Mouse (Mus musculus): ENCODE data around the gene Gm20388. TPM values are rescaled to one million over a fixed set of nuclear protein-coding genes. Genes with fewer than 3 reads are reported as not detected.

Gene Gm20388
- polyA plus RNA-seq, 1 experiment from 2014 or later, result not detected

DNA sequence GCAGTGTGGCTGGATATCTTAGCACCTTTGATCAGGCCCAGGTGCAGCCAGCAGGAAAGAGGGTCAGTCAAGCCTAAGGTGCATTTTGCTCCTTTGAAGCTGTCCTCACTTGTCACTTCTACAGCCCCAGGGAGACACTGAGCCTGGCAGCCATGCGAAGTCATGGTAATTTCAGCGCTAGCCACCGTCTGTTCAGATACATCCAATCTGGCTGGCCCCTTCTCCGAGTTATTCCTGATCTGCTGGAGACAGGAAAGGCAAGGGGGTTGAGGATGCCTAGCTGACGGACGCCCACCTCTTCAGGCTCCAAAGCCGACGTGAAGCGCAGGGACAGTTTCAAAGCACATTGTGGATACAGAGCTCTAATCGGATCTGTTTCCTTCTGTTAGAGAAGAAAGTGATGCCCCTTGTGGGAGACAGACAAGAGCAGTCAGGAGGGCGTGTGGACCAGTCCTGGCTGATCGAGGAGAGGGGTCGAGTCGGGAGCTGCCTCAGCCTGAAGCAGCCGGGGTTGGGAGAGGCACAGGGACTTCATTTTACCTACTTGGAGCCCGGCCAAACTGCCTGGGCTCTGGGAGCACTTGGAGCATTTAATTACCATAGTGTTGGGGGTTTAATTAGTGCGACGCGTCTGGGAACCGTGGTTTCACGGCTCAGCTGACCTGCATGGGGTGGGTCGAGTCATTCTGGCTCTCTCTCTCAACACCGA lies 2613.2 kb downstream of the Gm20388 start:
- H3K4me2 ChIP-seq (ENCODE audit: low read length), result peak overlapping the region; percentile 54
- no peak for ATAC-seq (ENCODE audit: insufficient number of reproducible peaks, insufficient read depth, low FRiP score, low read depth)
- H3K27me3 ChIP-seq (ENCODE audit: control insufficient read depth, insufficient read depth, low read length), result no peaks in the 10 kb centered on the region
- H3K4me3 ChIP-seq (ENCODE audit: control insufficient read depth in 1 of 2, insufficient read depth in 1 of 2, low read depth in 1 of 2, low read length in 2 of 2), result no peak overlapping the region
- peaks cover 56 to 71% of the 10 kb centered on the region in 2 experiments for H3K4me1 ChIP-seq (ENCODE audit: control insufficient read depth in 2 of 2, insufficient read depth in 2 of 2, low read length in 2 of 2)
- H3K9me3 ChIP-seq (ENCODE audit: control insufficient read depth, low read length), result no peaks in the 10 kb centered on the region
- WGBS, result 15% methylated on average over 23 of the region's 23 CpGs
- peak overlapping the region; percentile 66 for H3K9ac ChIP-seq (ENCODE audit: low read length)
- peak overlapping the region; percentile 80 to 83 for H3K27ac ChIP-seq (replicated peaks in 1 of 2; ENCODE audit: control insufficient read depth in 1 of 2, insufficient read depth in 1 of 2, low read depth in 2 of 2, low read length in 2 of 2)
- no peaks in the 10 kb centered on the region for H3K36me3 ChIP-seq (ENCODE audit: control insufficient read depth, insufficient read depth, low read length)

DNA sequence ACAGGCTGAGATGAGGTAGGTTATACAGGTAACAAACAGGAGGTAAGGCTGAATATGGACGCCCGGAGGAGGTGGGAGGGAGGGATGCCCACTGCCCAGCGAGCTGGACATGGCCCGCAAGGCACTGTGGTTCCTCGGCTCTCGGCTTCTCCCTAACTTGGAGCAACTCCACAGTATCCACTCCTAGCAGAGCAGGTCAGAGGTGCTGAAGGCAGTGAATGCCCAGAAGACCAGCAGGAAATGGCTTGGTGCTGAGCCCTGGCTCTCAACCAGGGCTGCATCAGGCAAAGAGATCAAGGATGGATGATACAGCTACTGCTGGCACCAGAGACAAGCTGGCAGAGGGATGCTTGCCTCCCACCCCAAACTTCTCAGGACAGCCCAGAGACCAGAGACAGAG lies 2613.9 kb downstream of the Gm20388 start:
- Histone ChIP-seq H3K27me3 (ENCODE audit: control insufficient read depth, insufficient read depth, low read length) (no peaks in the 10 kb centered on the region), H3K4me3 (ENCODE audit: control insufficient read depth in 1 of 2, insufficient read depth in 1 of 2, low read depth in 1 of 2, low read length in 2 of 2) (no peak overlapping the region), H3K9me3 (ENCODE audit: control insufficient read depth, low read length) (no peaks in the 10 kb centered on the region), H3K9ac (ENCODE audit: low read length) (peak overlapping the region; percentile 66), H3K27ac (replicated peaks in 1 of 2; ENCODE audit: control insufficient read depth in 1 of 2, insufficient read depth in 1 of 2, low read depth in 2 of 2, low read length in 2 of 2) (peak overlapping the region; percentile 80 to 90), H3K36me3 (ENCODE audit: control insufficient read depth, insufficient read depth, low read length) (no peaks in the 10 kb centered on the region), H3K4me2 (ENCODE audit: low read length) (peak overlapping the region; percentile 54; the same call in 1 of the 2 replicates), H3K4me1 (ENCODE audit: control insufficient read depth in 2 of 2, insufficient read depth in 2 of 2, low read length in 2 of 2) (peaks cover 53 to 66% of the 10 kb centered on the region in 2 experiments)
- WGBS, result 74% methylated on average over 6 of the region's 6 CpGs
- no peak for ATAC-seq (ENCODE audit: insufficient number of reproducible peaks, insufficient read depth, low FRiP score, low read depth)

- H3K4me1 ChIP-seq (ENCODE audit: control insufficient read depth in 2 of 2, insufficient read depth in 2 of 2, low read length in 2 of 2), result peaks cover 50 to 62% of the 10 kb centered on the region in 2 experiments
- peak overlapping the region; percentile 41; the same call in 1 of the 2 replicates for H3K9ac ChIP-seq (ENCODE audit: low read length)
- no peaks in the 10 kb centered on the region for H3K9me3 ChIP-seq (ENCODE audit: control insufficient read depth, low read length)
- H3K27me3 ChIP-seq (ENCODE audit: control insufficient read depth, insufficient read depth, low read length), result no peaks in the 10 kb centered on the region
- no peak overlapping the region for H3K4me3 ChIP-seq (ENCODE audit: control insufficient read depth in 1 of 2, insufficient read depth in 1 of 2, low read depth in 1 of 2, low read length in 2 of 2)
- ATAC-seq (ENCODE audit: insufficient number of reproducible peaks, insufficient read depth, low FRiP score, low read depth), result no peak
- peak overlapping the region in 1 of 2 experiments; percentile 90; a peak in 2 of 4 replicates for H3K27ac ChIP-seq (replicated peaks in 1 of 2; ENCODE audit: control insufficient read depth in 1 of 2, insufficient read depth in 1 of 2, low read depth in 2 of 2, low read length in 2 of 2)
- no peak overlapping the region for H3K4me2 ChIP-seq (ENCODE audit: low read length)
- WGBS, result 59% methylated on average over 6 of the region's 6 CpGs
- no peaks in the 10 kb centered on the region for H3K36me3 ChIP-seq (ENCODE audit: control insufficient read depth, insufficient read depth, low read length)
Measured at GRCm38 (mm10) chr8:122525004-122525403, 2614.4 kb downstream of the Gm20388 start.

- 29% methylated on average over 3 of the region's 3 CpGs for WGBS
- peaks cover 52 to 58% of the 10 kb centered on the region in 2 experiments for H3K4me1 ChIP-seq (ENCODE audit: control insufficient read depth in 2 of 2, insufficient read depth in 2 of 2, low read length in 2 of 2)
- H3K4me2 ChIP-seq (ENCODE audit: low read length), result peak overlapping the region; percentile 11; the same call in 1 of the 2 replicates
- no peaks in the 10 kb centered on the region for H3K27me3 ChIP-seq (ENCODE audit: control insufficient read depth, insufficient read depth, low read length)
- H3K4me3 ChIP-seq (ENCODE audit: control insufficient read depth in 1 of 2, insufficient read depth in 1 of 2, low read depth in 1 of 2, low read length in 2 of 2), result no peak overlapping the region
- no peaks in the 10 kb centered on the region for H3K9me3 ChIP-seq (ENCODE audit: control insufficient read depth, low read length)
- H3K36me3 ChIP-seq (ENCODE audit: control insufficient read depth, insufficient read depth, low read length), result no peaks in the 10 kb centered on the region
- peak overlapping the region; percentile 42; the same call in 1 of the 2 replicates for H3K9ac ChIP-seq (ENCODE audit: low read length)
- ATAC-seq (ENCODE audit: insufficient number of reproducible peaks, insufficient read depth, low FRiP score, low read depth), result no peak
- H3K27ac ChIP-seq (replicated peaks in 1 of 2; ENCODE audit: control insufficient read depth in 1 of 2, insufficient read depth in 1 of 2, low read depth in 2 of 2, low read length in 2 of 2), result peak overlapping the region; percentile 88 to 90
Measured at GRCm38 (mm10) chr8:122526084-122526483, 2615.4 kb downstream of the Gm20388 start.

DNA sequence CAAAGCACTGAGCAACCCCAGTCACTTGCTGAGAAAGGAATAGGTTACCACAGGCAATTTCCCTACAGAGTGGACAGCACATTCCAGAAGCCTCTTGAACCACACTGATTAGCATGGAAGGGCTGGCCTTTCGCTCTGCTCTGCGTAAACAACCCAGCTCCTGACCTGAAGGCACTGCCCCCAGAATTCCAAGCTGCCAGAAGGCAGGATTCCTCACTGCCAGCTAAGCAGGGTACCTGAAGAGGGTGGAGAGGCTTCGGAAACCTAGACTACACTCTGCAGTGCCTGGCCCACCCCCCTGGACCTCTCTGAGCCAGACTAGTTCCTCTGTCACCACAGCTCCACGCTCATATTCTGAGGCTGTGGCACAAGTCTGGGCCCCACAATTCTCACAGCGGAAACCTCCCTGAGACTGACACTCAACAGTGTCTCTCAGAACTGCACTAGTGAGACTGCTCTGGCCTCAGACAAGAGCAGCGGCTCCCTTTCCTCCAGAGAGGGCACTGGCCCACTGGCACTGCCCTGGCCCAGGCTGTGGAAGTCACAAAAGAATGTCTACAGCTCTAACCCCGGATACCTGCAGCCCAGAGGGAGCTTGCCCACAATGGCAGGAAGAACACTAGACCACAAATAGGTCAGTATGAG lies 2616.0 kb downstream of the Gm20388 start:
- H3K27ac ChIP-seq (replicated peaks in 1 of 2; ENCODE audit: control insufficient read depth in 1 of 2, insufficient read depth in 1 of 2, low read depth in 2 of 2, low read length in 2 of 2), result peak overlapping the region; percentile 88 to 90
- H3K9ac ChIP-seq (ENCODE audit: low read length), result peak overlapping the region; percentile 42
- no peak overlapping the region for H3K4me3 ChIP-seq (ENCODE audit: control insufficient read depth in 1 of 2, insufficient read depth in 1 of 2, low read depth in 1 of 2, low read length in 2 of 2)
- no peaks in the 10 kb centered on the region for H3K36me3 ChIP-seq (ENCODE audit: control insufficient read depth, insufficient read depth, low read length)
- peaks cover 53 to 63% of the 10 kb centered on the region in 2 experiments for H3K4me1 ChIP-seq (ENCODE audit: control insufficient read depth in 2 of 2, insufficient read depth in 2 of 2, low read length in 2 of 2)
- peak overlapping the region; percentile 11; the same call in 1 of the 2 replicates for H3K4me2 ChIP-seq (ENCODE audit: low read length)
- no peaks in the 10 kb centered on the region for H3K27me3 ChIP-seq (ENCODE audit: control insufficient read depth, insufficient read depth, low read length)
- ATAC-seq (ENCODE audit: insufficient number of reproducible peaks, insufficient read depth, low FRiP score, low read depth), result peak; percentile 32; the same call in 1 of the 2 replicates
- WGBS, result 19% methylated on average over 7 of the region's 7 CpGs
- H3K9me3 ChIP-seq (ENCODE audit: control insufficient read depth, low read length), result no peaks in the 10 kb centered on the region

DNA sequence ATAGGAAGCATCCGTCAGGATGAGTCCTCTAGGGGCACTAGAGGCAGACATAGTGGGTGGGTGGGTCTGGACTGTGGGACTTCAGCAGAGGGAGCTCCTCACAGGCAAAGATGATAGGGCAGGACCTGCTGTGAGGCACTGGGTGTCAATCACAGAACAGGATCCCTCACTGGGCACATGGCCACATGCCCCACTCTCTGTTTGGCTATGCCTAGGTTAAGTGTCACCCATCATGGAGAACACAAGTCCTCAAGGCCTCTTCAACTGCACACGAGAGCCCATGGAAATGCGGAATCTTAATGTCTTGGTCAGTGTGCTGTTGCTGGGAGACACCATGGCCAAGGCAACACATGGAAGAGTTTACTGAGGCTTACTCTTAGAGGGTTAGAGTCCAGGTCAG lies 2617.3 kb downstream of the Gm20388 start:
- Histone ChIP-seq H3K4me2 (ENCODE audit: low read length) (no peak overlapping the region), H3K4me3 (ENCODE audit: control insufficient read depth in 1 of 2, insufficient read depth in 1 of 2, low read depth in 1 of 2, low read length in 2 of 2) (no peak overlapping the region), H3K27me3 (ENCODE audit: control insufficient read depth, insufficient read depth, low read length) (no peaks in the 10 kb centered on the region), H3K4me1 (ENCODE audit: control insufficient read depth in 2 of 2, insufficient read depth in 2 of 2, low read length in 2 of 2) (peaks cover 52 to 63% of the 10 kb centered on the region in 2 experiments), H3K9me3 (ENCODE audit: control insufficient read depth, low read length) (no peaks in the 10 kb centered on the region), H3K36me3 (ENCODE audit: control insufficient read depth, insufficient read depth, low read length) (no peaks in the 10 kb centered on the region), H3K27ac (replicated peaks in 1 of 2; ENCODE audit: control insufficient read depth in 1 of 2, insufficient read depth in 1 of 2, low read depth in 2 of 2, low read length in 2 of 2) (peak overlapping the region in 1 of 2 experiments; percentile 19; a peak in 1 of 4 replicates), H3K9ac (ENCODE audit: low read length) (no peak overlapping the region)
- no peak for ATAC-seq (ENCODE audit: insufficient number of reproducible peaks, insufficient read depth, low FRiP score, low read depth)
- 91% methylated on average over 3 of the region's 3 CpGs for WGBS

DNA sequence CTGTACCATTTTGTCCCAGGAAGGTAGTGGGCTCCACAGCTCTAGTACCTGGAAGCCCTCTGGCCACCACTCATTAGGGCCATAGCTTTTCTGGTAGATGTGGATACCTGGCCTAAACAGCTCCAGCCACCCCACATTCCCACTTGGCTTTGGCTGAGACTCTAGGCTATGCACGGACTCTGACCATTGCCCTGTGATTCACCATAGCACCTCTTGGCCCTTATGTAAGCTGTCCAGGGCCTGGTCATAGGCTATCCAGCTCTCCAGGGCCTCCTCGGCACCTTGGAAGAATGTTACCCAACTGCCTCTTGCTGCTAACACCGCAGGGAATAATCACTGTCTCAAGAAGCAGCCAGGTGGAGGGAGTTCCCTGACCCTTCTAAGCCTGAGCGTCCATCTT lies 2618.5 kb downstream of the Gm20388 start:
- H3K4me1 ChIP-seq (ENCODE audit: control insufficient read depth in 2 of 2, insufficient read depth in 2 of 2, low read length in 2 of 2), result peaks cover 42 to 55% of the 10 kb centered on the region in 2 experiments
- ATAC-seq (ENCODE audit: insufficient number of reproducible peaks, insufficient read depth, low FRiP score, low read depth), result no peak
- no peaks in the 10 kb centered on the region for H3K27me3 ChIP-seq (ENCODE audit: control insufficient read depth, insufficient read depth, low read length)
- WGBS, result 94% methylated on average over 4 of the region's 4 CpGs
- H3K4me3 ChIP-seq (ENCODE audit: control insufficient read depth in 1 of 2, insufficient read depth in 1 of 2, low read depth in 1 of 2, low read length in 2 of 2), result no peak overlapping the region
- no peak overlapping the region for H3K27ac ChIP-seq (replicated peaks in 1 of 2; ENCODE audit: control insufficient read depth in 1 of 2, insufficient read depth in 1 of 2, low read depth in 2 of 2, low read length in 2 of 2)
- H3K9ac ChIP-seq (ENCODE audit: low read length), result no peak overlapping the region
- no peaks in the 10 kb centered on the region for H3K36me3 ChIP-seq (ENCODE audit: control insufficient read depth, insufficient read depth, low read length)
- no peak overlapping the region for H3K4me2 ChIP-seq (ENCODE audit: low read length)
- no peaks in the 10 kb centered on the region for H3K9me3 ChIP-seq (ENCODE audit: control insufficient read depth, low read length)

All from heart, embryonic 14.5 days (tissue).